Mouse (Mus musculus) lung, embryonic 14.5 days (tissue): Measurements from ENCODE around the gene Pou2f3. TPM values are rescaled to one million over a fixed set of nuclear protein-coding genes. Genes with fewer than 3 reads are reported as not detected.
A peak's percentile ranks its signal among the peaks of the same experiment; 100 is the strongest.

ENCODE experiments used
- ATAC-seq: fragments of 200-750 bp; cut with Nextera tagmentation; 2 replicates; pipeline ENCODE4 v1.8.0; 2017; ENCODE audit warnings: mild to moderate bottlenecking, moderate TSS enrichment, moderate library complexity; ENCODE audit not compliant: insufficient read depth
- DNase-seq: peaks from one replicate; pipeline ENCODE4 v3.0.0-alpha.2; 2015
- H3K27ac ChIP-seq: fragments of 300-500 bp; sonication (generic); 2 replicates; pipeline ENCODE4 v1.5.1; 2014; ENCODE audit warnings: low read depth, mild to moderate bottlenecking, moderate library complexity
- H3K27me3 ChIP-seq: fragments of 300-500 bp; sonication (generic); 2 replicates; pipeline ENCODE4 v1.6.1; 2014; ENCODE audit warnings: low read length, control low read depth; ENCODE audit not compliant: insufficient read depth
- H3K36me3 ChIP-seq: fragments of 300-500 bp; sonication (generic); 2 replicates; pipeline ENCODE4 v1.6.1; 2014; ENCODE audit warnings: control low read depth; ENCODE audit not compliant: insufficient read depth
- H3K4me1 ChIP-seq: fragments of 300-500 bp; sonication (generic); 2 replicates; pipeline ENCODE4 v1.6.1; 2014; ENCODE audit warnings: antibody characterized with exemption, control low read depth; ENCODE audit not compliant: insufficient read depth
- H3K4me2 ChIP-seq: fragments of 300-500 bp; sonication (generic); 2 replicates; pipeline ENCODE4 v1.6.1; 2014; ENCODE audit warnings: mild to moderate bottlenecking
- H3K4me3 ChIP-seq: fragments of 300-500 bp; sonication (generic); 2 replicates; pipeline ENCODE4 v1.5.1; 2014; ENCODE audit warnings: low read depth, low read length
- H3K9ac ChIP-seq: fragments of 300-500 bp; sonication (generic); 2 replicates; pipeline ENCODE4 v1.6.1; 2014
- H3K9me3 ChIP-seq: fragments of 300-500 bp; sonication (generic); 2 replicates; pipeline ENCODE4 v1.6.1; 2016; ENCODE audit warnings: low read depth, low read length, control low read depth
- CTCF ChIP-seq: IDR thresholded peaks from 2 replicates; pipeline ENCODE4 v1.5.1; 2016; ENCODE audit warnings: antibody characterized with exemption, low read depth
- whole genome bisulfite sequencing: fragments of 180-500 bp; shearing (Covaris S2); extraction: QIAGEN DNeasy Blood & Tissue Kit; methylation state at CpG from one replicate; pipeline ENCODE4 v1.1.7; 2014; 5-methylcytosine and 5-hydroxymethylcytosine counted together
- polyA plus RNA-seq: library from polyadenylated mRNA; unstranded; fragments of >200 nt; fragmentation: Nextera tagmentation; extraction: Ambion mirVana; gene quantifications from 2 replicates; pipeline ENCODE4 v1.2.1, GENCODE M21; 2014

The Pou2f3 gene
- polyA plus RNA-seq, 1 experiment from 2014 or later, result 0.08 TPM

GRCm38 (mm10) chr9:43149498-43149897, 60.7 kb downstream of the Pou2f3 start:
- 70% methylated on average over 3 of the region's 3 CpGs for WGBS
- Histone ChIP-seq H3K9ac (no peak overlapping the region), H3K27me3 (no peaks in the 10 kb centered on the region), H3K4me2 (no peak overlapping the region), H3K36me3 (no peaks in the 10 kb centered on the region), H3K9me3 (no peaks in the 10 kb centered on the region), H3K27ac (no peak overlapping the region), H3K4me3 (no peak overlapping the region), H3K4me1 (peaks cover 5% of the 10 kb centered on the region; the same call in 1 of the 2 replicates)
- DNase-seq (no peak), ATAC-seq (no peak)
- TF ChIP-seq CTCF, result no peak

GRCm38 (mm10) chr9:43145196-43145595, 65.0 kb downstream of the Pou2f3 start:
- Histone ChIP-seq H3K9me3 (no peaks in the 10 kb centered on the region), H3K4me1 (peaks cover 3% of the 10 kb centered on the region; the same call in 1 of the 2 replicates), H3K27ac (no peak overlapping the region), H3K4me2 (no peak overlapping the region), H3K9ac (no peak overlapping the region), H3K27me3 (no peaks in the 10 kb centered on the region), H3K36me3 (no peaks in the 10 kb centered on the region), H3K4me3 (no peak overlapping the region)
- WGBS, result 80% methylated on average over 4 of the region's 4 CpGs
- no peak for DNase-seq
- ATAC-seq, result no peak
- TF ChIP-seq CTCF, result no peak

- Histone ChIP-seq H3K4me1 (no peaks in the 10 kb centered on the region), H3K4me3 (no peak overlapping the region), H3K27me3 (no peaks in the 10 kb centered on the region), H3K36me3 (no peaks in the 10 kb centered on the region), H3K4me2 (no peak overlapping the region), H3K9me3 (no peaks in the 10 kb centered on the region), H3K9ac (no peak overlapping the region), H3K27ac (no peak overlapping the region)
- ATAC-seq, result no peak
- TF ChIP-seq CTCF, result 0 out of 2 replicates have a peak, but pooled peaks have one; percentile 27
- DNase-seq, result peak; percentile 54
- WGBS, result 58% methylated on average over 12 of the region's 12 CpGs
Measured at GRCm38 (mm10) chr9:43144206-43144810, 65.9 kb downstream of the Pou2f3 start.

GRCm38 (mm10) chr9:43141839-43142238, 68.3 kb downstream of the Pou2f3 start:
- H3K9ac ChIP-seq, result no peak overlapping the region
- no peak overlapping the region for H3K27ac ChIP-seq
- 0 out of 2 replicates have a peak, but pooled peaks have one; percentile 14 for ATAC-seq
- no peaks in the 10 kb centered on the region for H3K9me3 ChIP-seq
- DNase-seq, result peak; percentile 92
- peak; percentile 95 for TF ChIP-seq CTCF
- H3K27me3 ChIP-seq, result no peaks in the 10 kb centered on the region
- H3K4me1 ChIP-seq, result no peaks in the 10 kb centered on the region
- H3K36me3 ChIP-seq, result no peaks in the 10 kb centered on the region
- WGBS, result 6% methylated on average over 4 of the region's 4 CpGs
- no peak overlapping the region for H3K4me3 ChIP-seq
- no peak overlapping the region for H3K4me2 ChIP-seq

- 75% methylated on average over 3 of the region's 3 CpGs for WGBS
- ATAC-seq (no peak), DNase-seq (no peak)
- H3K9me3 ChIP-seq, result no peaks in the 10 kb centered on the region
- no peaks in the 10 kb centered on the region for H3K36me3 ChIP-seq
- no peak overlapping the region for H3K4me3 ChIP-seq
- no peak overlapping the region for H3K9ac ChIP-seq
- TF ChIP-seq CTCF, result no peak
- no peak overlapping the region for H3K4me2 ChIP-seq
- H3K4me1 ChIP-seq, result no peaks in the 10 kb centered on the region
- H3K27me3 ChIP-seq, result no peaks in the 10 kb centered on the region
- H3K27ac ChIP-seq, result no peak overlapping the region
Measured at GRCm38 (mm10) chr9:43133525-43133924, 76.6 kb downstream of the Pou2f3 start.

- no peak for ATAC-seq
- DNase-seq, result no peak
- H3K4me2 ChIP-seq, result no peak overlapping the region
- H3K4me1 ChIP-seq, result no peaks in the 10 kb centered on the region
- no peak overlapping the region for H3K9ac ChIP-seq
- no peak overlapping the region for H3K27ac ChIP-seq
- no peaks in the 10 kb centered on the region for H3K36me3 ChIP-seq
- H3K4me3 ChIP-seq, result no peak overlapping the region
- no peaks in the 10 kb centered on the region for H3K27me3 ChIP-seq
- H3K9me3 ChIP-seq, result no peaks in the 10 kb centered on the region
- no peak for TF ChIP-seq CTCF
- 17% methylated on average over 4 of the region's 4 CpGs for WGBS
Measured at GRCm38 (mm10) chr9:43132380-43132779, 77.8 kb downstream of the Pou2f3 start.

GRCm38 (mm10) chr9:43131940-43132339, 78.2 kb downstream of the Pou2f3 start:
- no peak for DNase-seq
- H3K4me2 ChIP-seq, result no peak overlapping the region
- H3K4me3 ChIP-seq, result no peak overlapping the region
- TF ChIP-seq CTCF, result no peak
- H3K9ac ChIP-seq, result no peak overlapping the region
- ATAC-seq, result 0 out of 2 replicates have a peak, but pooled peaks have one; percentile 21
- no peaks in the 10 kb centered on the region for H3K4me1 ChIP-seq
- no peaks in the 10 kb centered on the region for H3K9me3 ChIP-seq
- H3K36me3 ChIP-seq, result no peaks in the 10 kb centered on the region
- 61% methylated on average over 5 of the region's 5 CpGs for WGBS
- H3K27me3 ChIP-seq, result no peaks in the 10 kb centered on the region
- no peak overlapping the region for H3K27ac ChIP-seq
